ENCODE assay signal across 29 mouse cellular contexts in the genomic region with DNA sequence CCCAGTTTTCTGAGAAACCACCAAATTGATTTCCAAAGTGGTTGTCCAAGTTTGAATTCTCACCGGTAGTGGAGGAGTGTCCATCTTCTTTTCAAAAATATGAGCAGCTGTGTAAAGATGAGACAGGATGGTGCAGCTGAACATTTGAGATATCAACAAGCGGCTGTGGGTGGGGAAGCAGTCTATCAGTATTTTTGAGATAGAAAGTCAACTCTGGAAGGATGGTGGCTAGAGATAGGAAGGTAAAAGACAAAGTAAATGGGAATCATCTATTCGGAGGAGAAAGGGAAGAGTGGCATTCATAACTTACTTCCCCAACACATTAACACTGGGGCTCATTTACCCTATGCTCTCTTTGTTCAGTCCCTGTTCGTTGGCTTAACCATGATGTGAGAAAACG.
"Had no signal": no experiment of that assay in that cellular context is flagged by ENCODE, and none has a peak within 500 bp of the region (broad histone marks: within the 10 kb centered on the region; RNA-seq: fewer than 3 reads in every experiment).

No protein-coding gene starts in this region.

- DNase-seq: heart, adult 2 months; heart, postnatal 36 days; heart, postnatal 4 days; kidney, adult 11 months; kidney, adult 18-20 months; kidney, adult 8-10 months; kidney, postnatal 10 days; kidney, postnatal 14 days; kidney, postnatal 25 days; kidney, postnatal 4 days; layer of hippocampus, adult 9-11 months had no signal

- H3K4me1 ChIP-seq: heart, embryonic 10.5 days; heart, embryonic 12.5 days; heart, embryonic 13.5 days; heart, embryonic 15.5 days; hindbrain, embryonic 10.5 days; hindbrain, embryonic 12.5 days; hindbrain, embryonic 13.5 days; hindbrain, embryonic 15.5 days; intestine, embryonic 15.5 days; kidney, embryonic 15.5 days had no signal

- ATAC-seq: hindbrain, postnatal 0 days; inflammation-experienced regulatory T-cells, adult 6 months; intestine, embryonic 15.5 days; intestine, embryonic 16.5 days; intestine, postnatal 0 days had no signal

- H3K36me3 ChIP-seq: heart, embryonic 10.5 days; heart, embryonic 12.5 days; heart, embryonic 13.5 days; heart, embryonic 15.5 days; hindbrain, embryonic 10.5 days; hindbrain, embryonic 12.5 days; hindbrain, embryonic 13.5 days; hindbrain, embryonic 15.5 days; intestine, embryonic 15.5 days; kidney, embryonic 15.5 days had no signal

- H3K4me2 ChIP-seq: heart, embryonic 11.5 days; heart, embryonic 12.5 days; heart, embryonic 13.5 days; heart, embryonic 15.5 days; hindbrain, embryonic 12.5 days; hindbrain, embryonic 13.5 days; hindbrain, embryonic 14.5 days; hindbrain, embryonic 15.5 days; intestine, embryonic 15.5 days; kidney, embryonic 15.5 days had no signal

- H3K27ac ChIP-seq: heart, adult 2 months; heart, embryonic 10.5 days; heart, embryonic 13.5 days; heart, embryonic 15.5 days; hindbrain, embryonic 10.5 days; hindbrain, embryonic 12.5 days; hindbrain, embryonic 13.5 days; hindbrain, embryonic 14.5 days; hindbrain, embryonic 15.5 days; hindbrain, postnatal 0 days; intestine, embryonic 15.5 days; kidney, embryonic 15.5 days; kidney, postnatal 0 days; layer of hippocampus, adult 2 months had no signal

- H3K9me3 ChIP-seq: heart, embryonic 10.5 days; heart, embryonic 12.5 days; heart, embryonic 13.5 days; heart, embryonic 15.5 days; hindbrain, embryonic 10.5 days; hindbrain, embryonic 12.5 days; hindbrain, embryonic 13.5 days; hindbrain, embryonic 15.5 days; intestine, embryonic 15.5 days; kidney, embryonic 15.5 days had no signal

- H3K4me3 ChIP-seq: heart, adult 2 months; heart, embryonic 10.5 days; heart, embryonic 12.5 days; heart, embryonic 13.5 days; heart, embryonic 15.5 days; hindbrain, embryonic 10.5 days; hindbrain, embryonic 12.5 days; hindbrain, embryonic 13.5 days; hindbrain, embryonic 15.5 days; intestine, embryonic 15.5 days; kidney, embryonic 15.5 days; layer of hippocampus, adult 2 months had no signal

- H3K27me3 ChIP-seq: heart, embryonic 12.5 days; heart, embryonic 13.5 days; heart, embryonic 15.5 days; hindbrain, embryonic 12.5 days; hindbrain, embryonic 13.5 days; hindbrain, embryonic 15.5 days; intestine, embryonic 15.5 days; kidney, embryonic 15.5 days had no signal

- H3K9ac ChIP-seq: heart, embryonic 12.5 days; heart, embryonic 13.5 days; heart, embryonic 15.5 days; hindbrain, embryonic 12.5 days; hindbrain, embryonic 13.5 days; hindbrain, embryonic 14.5 days; hindbrain, embryonic 15.5 days; intestine, embryonic 15.5 days; kidney, embryonic 15.5 days had no signal
